Mouse (Mus musculus) lung, embryonic 16.5 days (tissue): ENCODE measurements at regions not wholly inside any gene's neighbourhood (a gene's known extent, or its start where the extent isn't known, plus 50 kb on each side); places are given as distances from the start of the nearest gene placed in this dataset.

ENCODE experiments used
- ATAC-seq: fragments of 200-750 bp; cut with Nextera tagmentation; 2 replicates; pipeline ENCODE4 v1.8.0; 2017; ENCODE audit warnings: low read depth, mild to moderate bottlenecking, moderate library complexity
- H3K27ac ChIP-seq: fragments of 300-500 bp; sonication (generic); 2 replicates; pipeline ENCODE4 v1.5.1; 2014; ENCODE audit warnings: mild to moderate bottlenecking, control low read depth, low read length
- H3K27me3 ChIP-seq: fragments of 300-500 bp; sonication (generic); 2 replicates; pipeline ENCODE4 v1.6.1; 2014; ENCODE audit warnings: low read depth, low read length, mixed read lengths; ENCODE audit not compliant: control insufficient read depth, insufficient read depth
- H3K36me3 ChIP-seq: fragments of 300-500 bp; sonication (generic); 2 replicates; pipeline ENCODE4 v1.6.1; 2014; ENCODE audit warnings: low read length; ENCODE audit not compliant: control insufficient read depth, insufficient read depth
- H3K4me1 ChIP-seq: fragments of 300-500 bp; sonication (generic); replicated peaks from 2 replicates; pipeline ENCODE4 v1.6.1; 2014; ENCODE audit warnings: low read length, mixed read lengths; ENCODE audit not compliant: control insufficient read depth, insufficient read depth
- H3K4me2 ChIP-seq: fragments of 300-500 bp; sonication (generic); 2 replicates; pipeline ENCODE4 v1.6.1; 2014; ENCODE audit warnings: low read depth, low read length, control low read depth
- H3K4me3 ChIP-seq: fragments of 300-500 bp; sonication (generic); 2 replicates; pipeline ENCODE4 v1.5.1; 2014; ENCODE audit warnings: mild to moderate bottlenecking, low read length, control low read depth
- H3K9ac ChIP-seq: fragments of 300-500 bp; sonication (generic); 2 replicates; pipeline ENCODE4 v1.6.1; 2014; ENCODE audit warnings: low read length, control low read depth
- H3K9me3 ChIP-seq: fragments of 300-500 bp; sonication (generic); 2 replicates; pipeline ENCODE4 v1.6.1; 2016; ENCODE audit warnings: low read length; ENCODE audit not compliant: control insufficient read depth
- WGBS: fragments of 180-500 bp; shearing (Covaris S2); extraction: QIAGEN DNeasy Blood & Tissue Kit; methylation state at CpG from one replicate; pipeline ENCODE4 v1.1.7; 2014; 5-methylcytosine and 5-hydroxymethylcytosine counted together

- Histone ChIP-seq H3K9me3 (no peaks in the 10 kb centered on the region), H3K4me1 (peaks cover 10% of the 10 kb centered on the region; the same call in 1 of the 2 replicates), H3K27me3 (no peaks in the 10 kb centered on the region), H3K36me3 (no peaks in the 10 kb centered on the region), H3K27ac (no peak overlapping the region), H3K4me2 (peak overlapping the region; percentile 36), H3K4me3 (no peak overlapping the region), H3K9ac (no peak overlapping the region)
- peak; percentile 18; the same call in 1 of the 2 replicates for ATAC-seq
- 23% methylated on average over 6 of the region's 6 CpGs for WGBS
Measured at GRCm38 (mm10) chr11:89174967-89175366, 101.3 kb downstream of the Gm525 start.

- Histone ChIP-seq H3K4me3 (no peak overlapping the region), H3K4me2 (no peak overlapping the region), H3K27ac (no peak overlapping the region), H3K9ac (no peak overlapping the region), H3K36me3 (no peaks in the 10 kb centered on the region), H3K9me3 (no peaks in the 10 kb centered on the region), H3K4me1 (no peaks in the 10 kb centered on the region), H3K27me3 (no peaks in the 10 kb centered on the region)
- ATAC-seq, result peak; percentile 64; the same call in 1 of the 2 replicates
- 13% methylated on average over 6 of the region's 6 CpGs for WGBS
Measured at GRCm38 (mm10) chr11:89165278-89165677, 91.6 kb downstream of the Gm525 start.

GRCm38 (mm10) chr11:89153466-89154406 is 80.1 kb downstream of the Gm525 start:
- 61% methylated on average over 13 of the region's 13 CpGs for WGBS
- ATAC-seq, result no peak
- no peaks in the 10 kb centered on the region for H3K27me3 ChIP-seq
- no peak overlapping the region for H3K4me3 ChIP-seq
- H3K4me2 ChIP-seq, result no peak overlapping the region
- H3K9me3 ChIP-seq, result no peaks in the 10 kb centered on the region
- no peak overlapping the region for H3K9ac ChIP-seq
- H3K36me3 ChIP-seq, result no peaks in the 10 kb centered on the region
- H3K4me1 ChIP-seq, result no peaks in the 10 kb centered on the region
- H3K27ac ChIP-seq, result no peak overlapping the region

GRCm38 (mm10) chr11:89147990-89148389 is 74.3 kb downstream of the Gm525 start:
- no peak overlapping the region for H3K27ac ChIP-seq
- 90% methylated on average over 8 of the region's 8 CpGs for WGBS
- no peaks in the 10 kb centered on the region for H3K9me3 ChIP-seq
- peaks cover 4% of the 10 kb centered on the region for H3K4me1 ChIP-seq
- ATAC-seq, result no peak
- no peak overlapping the region for H3K4me2 ChIP-seq
- H3K4me3 ChIP-seq, result no peak overlapping the region
- no peaks in the 10 kb centered on the region for H3K27me3 ChIP-seq
- H3K36me3 ChIP-seq, result no peaks in the 10 kb centered on the region
- no peak overlapping the region for H3K9ac ChIP-seq

GRCm38 (mm10) chr11:89145281-89145945 is 71.8 kb downstream of the Gm525 start:
- Histone ChIP-seq H3K27ac (no peak overlapping the region), H3K9me3 (no peaks in the 10 kb centered on the region), H3K4me3 (no peak overlapping the region), H3K9ac (no peak overlapping the region), H3K4me1 (peaks cover 4% of the 10 kb centered on the region), H3K36me3 (no peaks in the 10 kb centered on the region), H3K4me2 (peak overlapping the region; percentile 14; the same call in 1 of the 2 replicates), H3K27me3 (no peaks in the 10 kb centered on the region)
- WGBS, result 36% methylated on average over 19 of the region's 19 CpGs
- ATAC-seq, result 0 out of 2 replicates have a peak, but pooled peaks have one; percentile 36

GRCm38 (mm10) chr11:89142527-89143154 is 69.0 kb downstream of the Gm525 start:
- Histone ChIP-seq H3K4me2 (no peak overlapping the region), H3K27me3 (no peaks in the 10 kb centered on the region), H3K4me1 (peaks cover 4% of the 10 kb centered on the region), H3K9ac (no peak overlapping the region), H3K9me3 (no peaks in the 10 kb centered on the region), H3K4me3 (no peak overlapping the region), H3K27ac (no peak overlapping the region), H3K36me3 (no peaks in the 10 kb centered on the region)
- WGBS, result 49% methylated on average over 9 of the region's 9 CpGs
- ATAC-seq, result no peak
